ENCODE assay signal across 14 mouse cellular contexts in the genomic region with DNA sequence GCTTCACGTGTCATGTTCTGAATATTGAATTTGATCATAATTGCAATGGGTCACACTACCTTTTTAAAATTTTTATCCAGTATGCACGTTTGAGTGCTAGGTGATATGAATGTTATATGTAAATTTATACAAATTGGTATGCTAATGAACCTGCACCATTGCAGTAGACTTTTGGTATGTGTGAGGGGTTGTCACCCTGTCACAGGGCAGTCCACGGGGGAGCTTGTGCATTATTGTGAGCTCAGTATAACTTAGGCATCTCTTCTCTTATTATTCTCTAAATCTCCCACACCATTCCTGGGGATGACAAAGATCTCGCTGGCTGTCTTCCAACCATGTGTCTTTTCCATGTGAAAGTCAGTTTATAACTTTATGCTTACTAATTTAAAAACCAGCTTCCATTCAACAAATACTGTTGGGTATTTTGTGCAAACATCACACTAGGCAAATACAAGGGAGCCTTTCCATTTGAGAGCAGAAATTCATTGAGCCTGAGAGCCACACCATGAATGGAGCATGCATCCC.
"Had no signal": no experiment of that assay in that cellular context is flagged by ENCODE, and none has a peak within 500 bp of the region (broad histone marks: within the 10 kb centered on the region; RNA-seq: fewer than 3 reads in every experiment).

No protein-coding gene starts in this region.

- H3K27ac ChIP-seq: limb, embryonic 10.5 days; liver, embryonic 15.5 days had no signal

- ATAC-seq: lung, postnatal 0 days had no signal

- H3K36me3 ChIP-seq: limb, embryonic 10.5 days; liver, embryonic 15.5 days; neural tube, embryonic 13.5 days had no signal

- H3K9ac ChIP-seq: liver, embryonic 15.5 days; neural tube, embryonic 13.5 days had no signal

- H3K4me2 ChIP-seq: liver, embryonic 11.5 days; liver, embryonic 15.5 days; neural tube, embryonic 13.5 days had no signal

- H3K9me3 ChIP-seq: limb, embryonic 10.5 days; liver, embryonic 15.5 days; neural tube, embryonic 13.5 days had no signal

- H3K4me1 ChIP-seq: limb, embryonic 10.5 days; liver, embryonic 15.5 days; neural tube, embryonic 13.5 days had no signal

- H3K27me3 ChIP-seq: liver, embryonic 15.5 days; neural tube, embryonic 13.5 days had no signal

- DNase-seq: kidney, adult 2 months; kidney, postnatal 25 days; lung, adult 2 months; lung, postnatal 36 days; retina, postnatal 1 day; right cerebral cortex, postnatal 4 days; spleen, adult 18-20 months; thymus, adult 18-20 months; thymus, postnatal 14 days had no signal

- H3K4me3 ChIP-seq: limb, embryonic 10.5 days; liver, embryonic 15.5 days; neural tube, embryonic 13.5 days had no signal
